Mouse (Mus musculus): Measurements from ENCODE around the gene Rcl1. TPM values are rescaled to one million over a fixed set of nuclear protein-coding genes. Genes with fewer than 3 reads are reported as not detected.

Gene Rcl1
- polyA plus RNA-seq, 1 experiment from 2014 or later: 44.8 TPM

- H3K4me2 ChIP-seq (ENCODE audit: low read depth, low read length): no peak overlapping the region
- DNase-seq (ENCODE audit: low spot score) (no peak), ATAC-seq (ENCODE audit: low read depth) (no peak)
- H3K27ac ChIP-seq (replicated peaks; ENCODE audit: low read depth, low read length): no peak overlapping the region
- H3K9ac ChIP-seq (ENCODE audit: low read depth, low read length): no peak overlapping the region
- H3K27me3 ChIP-seq (replicated peaks; ENCODE audit: control insufficient read depth, insufficient read depth, low read length): no peaks in the 10 kb centered on the region
- 0 out of 2 replicates have a peak, but pooled peaks cover 1% of the 10 kb centered on the region for H3K9me3 ChIP-seq (ENCODE audit: control insufficient read depth, low read length)
- no peak overlapping the region for H3K4me3 ChIP-seq (ENCODE audit: low read depth, low read length)
- WGBS: 88% methylated on average over 4 of the region's 4 CpGs
- no peaks in the 10 kb centered on the region for H3K4me1 ChIP-seq (ENCODE audit: control insufficient read depth, insufficient read depth, low read length)
- no peaks in the 10 kb centered on the region for H3K36me3 ChIP-seq (ENCODE audit: control insufficient read depth, insufficient read depth, low read length)
Observed at GRCm38 (mm10) chr19:29163817-29164527, 62.8 kb downstream of the Rcl1 start.

- Histone ChIP-seq H3K27ac (replicated peaks; ENCODE audit: low read depth, low read length) (no peak overlapping the region), H3K9ac (ENCODE audit: low read depth, low read length) (no peak overlapping the region), H3K36me3 (ENCODE audit: control insufficient read depth, insufficient read depth, low read length) (no peaks in the 10 kb centered on the region), H3K27me3 (replicated peaks; ENCODE audit: control insufficient read depth, insufficient read depth, low read length) (no peaks in the 10 kb centered on the region), H3K4me2 (ENCODE audit: low read depth, low read length) (no peak overlapping the region), H3K4me3 (ENCODE audit: low read depth, low read length) (no peak overlapping the region), H3K4me1 (ENCODE audit: control insufficient read depth, insufficient read depth, low read length) (no peaks in the 10 kb centered on the region), H3K9me3 (ENCODE audit: control insufficient read depth, low read length) (no peaks in the 10 kb centered on the region)
- 84% methylated on average over 7 of the region's 7 CpGs for WGBS
- ATAC-seq (ENCODE audit: low read depth): no peak
- DNase-seq (ENCODE audit: low spot score): no peak
Observed at GRCm38 (mm10) chr19:29164528-29165166, 63.5 kb downstream of the Rcl1 start.

- H3K9me3 ChIP-seq (ENCODE audit: control insufficient read depth, low read length): no peaks in the 10 kb centered on the region
- no peak overlapping the region for H3K27ac ChIP-seq (replicated peaks; ENCODE audit: low read depth, low read length)
- no peaks in the 10 kb centered on the region for H3K36me3 ChIP-seq (ENCODE audit: control insufficient read depth, insufficient read depth, low read length)
- 84% methylated on average over 6 of the region's 6 CpGs for WGBS
- H3K27me3 ChIP-seq (replicated peaks; ENCODE audit: control insufficient read depth, insufficient read depth, low read length): no peaks in the 10 kb centered on the region
- no peak overlapping the region for H3K4me3 ChIP-seq (ENCODE audit: low read depth, low read length)
- H3K9ac ChIP-seq (ENCODE audit: low read depth, low read length): no peak overlapping the region
- DNase-seq (ENCODE audit: low spot score) (no peak), ATAC-seq (ENCODE audit: low read depth) (no peak)
- no peaks in the 10 kb centered on the region for H3K4me1 ChIP-seq (ENCODE audit: control insufficient read depth, insufficient read depth, low read length)
- no peak overlapping the region for H3K4me2 ChIP-seq (ENCODE audit: low read depth, low read length)
Observed at GRCm38 (mm10) chr19:29167938-29168337, 66.8 kb downstream of the Rcl1 start.

GRCm38 (mm10) chr19:29180336-29180735, 79.2 kb downstream of the Rcl1 start:
- DNase-seq (ENCODE audit: low spot score): peak; percentile 15
- H3K9ac ChIP-seq (ENCODE audit: low read depth, low read length): no peak overlapping the region
- H3K4me2 ChIP-seq (ENCODE audit: low read depth, low read length): no peak overlapping the region
- 83% methylated on average over 4 of the region's 4 CpGs for WGBS
- H3K4me1 ChIP-seq (ENCODE audit: control insufficient read depth, insufficient read depth, low read length): no peaks in the 10 kb centered on the region
- peaks cover 6% of the 10 kb centered on the region; the same call in 1 of the 2 replicates for H3K9me3 ChIP-seq (ENCODE audit: control insufficient read depth, low read length)
- no peaks in the 10 kb centered on the region for H3K27me3 ChIP-seq (replicated peaks; ENCODE audit: control insufficient read depth, insufficient read depth, low read length)
- H3K36me3 ChIP-seq (ENCODE audit: control insufficient read depth, insufficient read depth, low read length): no peaks in the 10 kb centered on the region
- no peak overlapping the region for H3K4me3 ChIP-seq (ENCODE audit: low read depth, low read length)
- H3K27ac ChIP-seq (replicated peaks; ENCODE audit: low read depth, low read length): no peak overlapping the region
- no peak for ATAC-seq (ENCODE audit: low read depth)

- DNase-seq (ENCODE audit: low spot score) (peak; percentile 64), ATAC-seq (ENCODE audit: low read depth) (no peak)
- Histone ChIP-seq H3K27ac (replicated peaks; ENCODE audit: low read depth, low read length) (no peak overlapping the region; the same call in 1 of the 2 replicates), H3K4me3 (ENCODE audit: low read depth, low read length) (no peak overlapping the region), H3K9me3 (ENCODE audit: control insufficient read depth, low read length) (peaks cover 6% of the 10 kb centered on the region; the same call in 1 of the 2 replicates), H3K9ac (ENCODE audit: low read depth, low read length) (no peak overlapping the region), H3K4me1 (ENCODE audit: control insufficient read depth, insufficient read depth, low read length) (no peaks in the 10 kb centered on the region), H3K27me3 (replicated peaks; ENCODE audit: control insufficient read depth, insufficient read depth, low read length) (no peaks in the 10 kb centered on the region), H3K36me3 (ENCODE audit: control insufficient read depth, insufficient read depth, low read length) (no peaks in the 10 kb centered on the region), H3K4me2 (ENCODE audit: low read depth, low read length) (no peak overlapping the region)
- 54% methylated on average over 5 of the region's 5 CpGs for WGBS
Observed at GRCm38 (mm10) chr19:29182166-29182565, 81.0 kb downstream of the Rcl1 start.

GRCm38 (mm10) chr19:29185122-29185521, 83.9 kb downstream of the Rcl1 start:
- no peaks in the 10 kb centered on the region for H3K9me3 ChIP-seq (ENCODE audit: control insufficient read depth, low read length)
- no peaks in the 10 kb centered on the region for H3K27me3 ChIP-seq (replicated peaks; ENCODE audit: control insufficient read depth, insufficient read depth, low read length)
- H3K4me2 ChIP-seq (ENCODE audit: low read depth, low read length): no peak overlapping the region
- H3K9ac ChIP-seq (ENCODE audit: low read depth, low read length): no peak overlapping the region
- no peaks in the 10 kb centered on the region for H3K36me3 ChIP-seq (ENCODE audit: control insufficient read depth, insufficient read depth, low read length)
- H3K4me1 ChIP-seq (ENCODE audit: control insufficient read depth, insufficient read depth, low read length): no peaks in the 10 kb centered on the region
- 55% methylated on average over 7 of the region's 7 CpGs for WGBS
- DNase-seq (ENCODE audit: low spot score) (no peak), ATAC-seq (ENCODE audit: low read depth) (no peak)
- H3K4me3 ChIP-seq (ENCODE audit: low read depth, low read length): no peak overlapping the region
- no peak overlapping the region for H3K27ac ChIP-seq (replicated peaks; ENCODE audit: low read depth, low read length)

GRCm38 (mm10) chr19:29185552-29186232, 84.5 kb downstream of the Rcl1 start:
- H3K27me3 ChIP-seq (replicated peaks; ENCODE audit: control insufficient read depth, insufficient read depth, low read length): no peaks in the 10 kb centered on the region
- no peak overlapping the region for H3K27ac ChIP-seq (replicated peaks; ENCODE audit: low read depth, low read length)
- H3K9ac ChIP-seq (ENCODE audit: low read depth, low read length): no peak overlapping the region
- 67% methylated on average over 9 of the region's 9 CpGs for WGBS
- DNase-seq (ENCODE audit: low spot score): peak; percentile 30
- no peak for ATAC-seq (ENCODE audit: low read depth)
- H3K4me3 ChIP-seq (ENCODE audit: low read depth, low read length): no peak overlapping the region
- H3K36me3 ChIP-seq (ENCODE audit: control insufficient read depth, insufficient read depth, low read length): no peaks in the 10 kb centered on the region
- H3K4me1 ChIP-seq (ENCODE audit: control insufficient read depth, insufficient read depth, low read length): no peaks in the 10 kb centered on the region
- no peaks in the 10 kb centered on the region for H3K9me3 ChIP-seq (ENCODE audit: control insufficient read depth, low read length)
- H3K4me2 ChIP-seq (ENCODE audit: low read depth, low read length): no peak overlapping the region

- Histone ChIP-seq H3K27me3 (replicated peaks; ENCODE audit: control insufficient read depth, insufficient read depth, low read length) (no peaks in the 10 kb centered on the region), H3K4me2 (ENCODE audit: low read depth, low read length) (no peak overlapping the region), H3K4me1 (ENCODE audit: control insufficient read depth, insufficient read depth, low read length) (no peaks in the 10 kb centered on the region), H3K9ac (ENCODE audit: low read depth, low read length) (no peak overlapping the region), H3K4me3 (ENCODE audit: low read depth, low read length) (no peak overlapping the region), H3K27ac (replicated peaks; ENCODE audit: low read depth, low read length) (no peak overlapping the region), H3K36me3 (ENCODE audit: control insufficient read depth, insufficient read depth, low read length) (no peaks in the 10 kb centered on the region), H3K9me3 (ENCODE audit: control insufficient read depth, low read length) (no peaks in the 10 kb centered on the region)
- DNase-seq (ENCODE audit: low spot score) (no peak), ATAC-seq (ENCODE audit: low read depth) (no peak)
- 83% methylated on average over 2 of the region's 2 CpGs for WGBS
Observed at GRCm38 (mm10) chr19:29188879-29189278, 87.7 kb downstream of the Rcl1 start.

Measured in embryonic facial prominence, embryonic 14.5 days (tissue).